Mouse (Mus musculus) intestine, embryonic 14.5 days (tissue): ENCODE measurements at regions not wholly inside any gene's neighbourhood (a gene's known extent, or its start where the extent isn't known, plus 50 kb on each side); places are given as distances from the start of the nearest gene placed in this dataset.
"Not testable (repeated sequence)": the region's sequence is repeated elsewhere in the genome, so short reads cannot be mapped to it uniquely, and the experiment has no call there.

ENCODE experiments used
- ATAC-seq: fragments of 200-750 bp; cut with Nextera tagmentation; replicated peaks from 2 replicates; pipeline ENCODE4 v1.8.0; 2017; ENCODE audit warnings: low read depth, moderate number of reproducible peaks, moderate TSS enrichment, moderate library complexity; ENCODE audit not compliant: low FRiP score, low TSS enrichment
- DNase-seq: peaks from one replicate; pipeline ENCODE4 v3.0.0-alpha.2; 2018; ENCODE audit warnings: low spot score
- H3K27ac ChIP-seq: fragments of 300-500 bp; sonication (generic); 2 replicates; pipeline ENCODE4 v1.5.1; 2014; ENCODE audit warnings: low read depth, mild to moderate bottlenecking, control low read depth
- H3K27me3 ChIP-seq: fragments of 300-500 bp; sonication (generic); replicated peaks from 2 replicates; pipeline ENCODE4 v1.6.1; 2014; ENCODE audit warnings: low read length, control low read depth; ENCODE audit not compliant: control insufficient read depth, insufficient read depth
- H3K36me3 ChIP-seq: fragments of 300-500 bp; sonication (generic); 2 replicates; pipeline ENCODE4 v1.6.1; 2014; ENCODE audit warnings: low read length, control low read depth; ENCODE audit not compliant: control insufficient read depth, insufficient read depth
- H3K4me1 ChIP-seq: fragments of 300-500 bp; sonication (generic); replicated peaks from 2 replicates; pipeline ENCODE4 v1.6.1; 2014; ENCODE audit warnings: low read length, control low read depth, mixed read lengths; ENCODE audit not compliant: control insufficient read depth, insufficient read depth
- H3K4me2 ChIP-seq: fragments of 300-500 bp; sonication (generic); 2 replicates; pipeline ENCODE4 v1.6.1; 2014; ENCODE audit warnings: low read length
- H3K4me3 ChIP-seq: fragments of 300-500 bp; sonication (generic); 2 replicates; pipeline ENCODE4 v1.5.1; 2014; ENCODE audit warnings: low read depth, low read length, control low read depth, mixed read lengths
- H3K9ac ChIP-seq: fragments of 300-500 bp; sonication (generic); 2 replicates; pipeline ENCODE4 v1.6.1; 2014; ENCODE audit warnings: mild to moderate bottlenecking, low read length
- H3K9me3 ChIP-seq: fragments of 300-500 bp; sonication (generic); 2 replicates; pipeline ENCODE4 v1.6.1; 2016; ENCODE audit warnings: low read length, control low read depth; ENCODE audit not compliant: control insufficient read depth
- WGBS: fragments of 180-500 bp; shearing (Covaris S2); extraction: QIAGEN DNeasy Blood & Tissue Kit; methylation state at CpG from one replicate; pipeline ENCODE4 v1.1.7; 2014; 5-methylcytosine and 5-hydroxymethylcytosine counted together

DNA sequence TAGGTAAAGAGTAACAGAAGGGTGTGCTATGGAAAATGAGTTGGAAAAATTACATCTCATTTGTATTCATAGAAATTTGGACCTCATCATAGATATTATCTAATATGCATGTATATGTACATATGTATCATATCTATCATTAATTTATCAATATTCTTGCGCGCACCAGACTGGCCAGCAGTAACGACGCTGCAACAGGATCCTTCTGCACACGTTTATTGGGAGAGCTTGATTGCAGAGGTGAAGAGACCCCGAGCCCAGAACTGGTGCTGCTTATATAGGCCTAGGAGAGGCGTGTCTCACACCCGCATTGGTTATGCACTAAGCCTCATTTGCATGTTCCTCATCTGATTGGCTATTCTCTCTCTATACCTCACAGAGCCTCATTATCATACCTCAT is 83.8 kb upstream of the Abca1 start:
- not testable (repeated sequence) for H3K27me3 ChIP-seq, H3K27ac ChIP-seq, H3K4me1 ChIP-seq, DNase-seq, H3K9ac ChIP-seq, H3K9me3 ChIP-seq, H3K36me3 ChIP-seq, H3K4me2 ChIP-seq, ATAC-seq, H3K4me3 ChIP-seq
- 93% methylated on average over 8 of the region's 8 CpGs for WGBS

DNA sequence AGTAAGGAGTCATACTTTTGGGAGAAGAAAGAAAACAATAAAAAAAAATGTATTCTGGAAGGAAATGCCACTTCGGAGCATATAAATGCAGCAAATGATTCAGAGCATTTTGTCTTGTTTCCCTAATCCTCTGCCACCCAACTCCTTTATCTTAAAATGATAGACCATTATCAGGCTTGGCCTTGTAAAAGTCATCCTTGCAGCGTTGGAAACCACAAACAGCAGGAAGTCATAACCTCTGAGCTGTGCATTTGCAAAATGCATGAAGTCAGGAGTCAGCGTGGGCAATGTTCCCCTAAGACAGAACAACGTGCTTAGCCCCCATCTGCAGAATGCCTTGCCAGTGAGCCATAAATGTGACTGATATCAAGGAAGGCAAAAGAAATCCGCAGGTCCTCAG is 80.2 kb upstream of the Abca1 start:
- H3K9ac ChIP-seq = no peak overlapping the region
- ATAC-seq = no peak
- no peaks in the 10 kb centered on the region for H3K9me3 ChIP-seq
- no peak overlapping the region for H3K4me2 ChIP-seq
- no peak overlapping the region for H3K4me3 ChIP-seq
- H3K27ac ChIP-seq = no peak overlapping the region
- no peaks in the 10 kb centered on the region for H3K27me3 ChIP-seq
- H3K36me3 ChIP-seq = no peaks in the 10 kb centered on the region
- no peak for DNase-seq
- 56% methylated on average over 5 of the region's 5 CpGs for WGBS
- no peaks in the 10 kb centered on the region for H3K4me1 ChIP-seq

DNA sequence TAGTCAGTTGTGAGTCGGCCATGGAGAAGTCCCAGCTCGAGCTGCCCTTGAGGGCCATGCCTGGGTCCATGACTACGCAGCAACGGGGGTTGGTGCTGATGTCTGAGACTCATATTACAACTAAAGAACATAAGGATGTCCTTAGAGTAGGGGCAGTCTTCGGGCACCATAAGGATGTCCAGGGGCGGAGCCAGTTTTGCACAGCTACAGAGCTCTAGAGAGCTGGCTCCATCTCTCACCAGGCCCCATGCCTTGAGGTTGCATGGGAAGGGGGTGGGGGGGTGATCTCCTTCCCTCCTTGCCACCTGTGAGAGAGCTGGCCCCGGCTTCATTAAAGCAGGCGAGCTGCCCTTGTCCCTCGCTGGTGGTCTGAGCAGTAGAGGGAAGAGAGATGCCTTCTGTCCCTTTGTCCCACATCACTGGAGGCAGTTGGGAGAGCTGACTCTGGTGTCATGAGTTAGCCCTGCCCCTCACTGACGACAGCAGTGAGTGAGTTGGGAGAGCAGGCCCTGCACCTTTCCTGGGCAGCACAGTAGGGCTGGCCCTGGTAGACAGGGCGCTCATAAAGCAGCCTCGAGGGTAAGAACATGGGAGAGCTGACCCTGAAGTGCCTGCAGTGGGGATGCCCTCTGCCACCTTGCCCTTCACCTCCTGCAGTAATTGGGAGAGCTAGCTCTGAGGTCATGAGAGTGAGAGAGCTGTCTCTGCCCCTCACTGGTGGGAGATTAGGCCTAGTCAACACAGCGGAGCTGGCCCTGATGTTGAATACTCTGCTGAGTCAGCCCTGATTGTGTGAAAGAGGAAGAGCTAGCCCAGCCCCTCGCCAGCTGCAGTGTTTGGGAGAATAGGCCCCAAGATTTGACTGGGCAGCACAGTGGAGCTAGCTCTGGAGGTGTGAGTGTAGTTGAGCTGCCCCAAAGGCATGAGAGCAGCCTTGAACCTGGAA is 78.9 kb upstream of the Abca1 start:
- H3K4me3 ChIP-seq = no peak overlapping the region
- H3K4me2 ChIP-seq = no peak overlapping the region
- no peaks in the 10 kb centered on the region for H3K36me3 ChIP-seq
- no peaks in the 10 kb centered on the region for H3K9me3 ChIP-seq
- no peak for DNase-seq
- no peaks in the 10 kb centered on the region for H3K4me1 ChIP-seq
- ATAC-seq = no peak
- H3K9ac ChIP-seq = no peak overlapping the region
- no peak overlapping the region for H3K27ac ChIP-seq
- 79% methylated on average over 14 of the region's 14 CpGs for WGBS
- no peaks in the 10 kb centered on the region for H3K27me3 ChIP-seq

DNA sequence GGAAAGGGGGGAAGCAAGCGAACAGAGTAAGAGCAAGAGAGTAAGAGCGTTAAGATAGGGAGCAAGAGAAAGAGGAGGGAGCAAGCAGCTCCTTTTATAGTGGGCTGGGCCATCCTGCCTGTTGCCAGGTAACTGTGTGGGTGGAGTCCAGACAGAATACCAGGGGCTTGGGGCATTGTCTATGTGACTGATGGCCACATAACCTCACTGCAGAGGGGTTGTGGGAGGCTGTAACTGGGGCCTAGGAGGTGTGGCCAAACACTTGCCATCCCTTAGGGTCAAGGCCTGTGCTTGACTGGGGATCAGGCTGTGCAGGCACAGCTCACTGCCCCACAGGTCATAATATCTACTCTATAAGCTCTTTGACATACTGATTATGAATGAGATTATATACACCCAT is 76.2 kb upstream of the Abca1 start:
- Histone ChIP-seq H3K4me2 (no peak overlapping the region), H3K4me1 (no peaks in the 10 kb centered on the region), H3K4me3 (no peak overlapping the region), H3K27me3 (no peaks in the 10 kb centered on the region), H3K36me3 (no peaks in the 10 kb centered on the region), H3K9ac (no peak overlapping the region), H3K9me3 (no peaks in the 10 kb centered on the region), H3K27ac (no peak overlapping the region)
- 38% methylated on average over 2 of the region's 2 CpGs for WGBS
- no peak for DNase-seq
- no peak for ATAC-seq

DNA sequence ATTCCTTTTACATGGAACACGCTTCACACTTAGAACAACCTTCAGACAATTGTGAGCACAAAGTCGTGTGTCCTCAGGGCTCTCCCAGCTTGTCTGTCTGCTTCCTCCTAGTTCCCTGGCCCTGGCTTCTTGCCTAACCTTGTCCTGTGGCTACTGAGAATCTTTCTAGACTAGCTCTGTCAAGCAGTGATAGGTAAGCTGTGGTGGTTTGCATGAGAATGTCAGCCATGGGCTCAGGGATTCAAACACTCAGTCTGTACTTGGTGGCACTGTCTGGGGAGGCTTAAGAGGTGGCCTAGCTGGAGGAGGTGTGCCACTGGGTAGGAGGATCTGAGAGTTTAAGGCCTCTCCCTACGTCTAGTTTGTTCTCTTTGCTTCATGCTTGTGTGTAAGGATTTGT is 72.7 kb upstream of the Abca1 start:
- no peaks in the 10 kb centered on the region for H3K9me3 ChIP-seq
- ATAC-seq (no peak), DNase-seq (no peak)
- no peak overlapping the region for H3K4me2 ChIP-seq
- H3K4me3 ChIP-seq = no peak overlapping the region
- 0 out of 2 replicates have a peak, but pooled peaks cover 4% of the 10 kb centered on the region for H3K4me1 ChIP-seq
- no peak overlapping the region for H3K27ac ChIP-seq
- 73% methylated on average over 3 of the region's 3 CpGs for WGBS
- H3K36me3 ChIP-seq = no peaks in the 10 kb centered on the region
- H3K9ac ChIP-seq = no peak overlapping the region
- no peaks in the 10 kb centered on the region for H3K27me3 ChIP-seq

DNA sequence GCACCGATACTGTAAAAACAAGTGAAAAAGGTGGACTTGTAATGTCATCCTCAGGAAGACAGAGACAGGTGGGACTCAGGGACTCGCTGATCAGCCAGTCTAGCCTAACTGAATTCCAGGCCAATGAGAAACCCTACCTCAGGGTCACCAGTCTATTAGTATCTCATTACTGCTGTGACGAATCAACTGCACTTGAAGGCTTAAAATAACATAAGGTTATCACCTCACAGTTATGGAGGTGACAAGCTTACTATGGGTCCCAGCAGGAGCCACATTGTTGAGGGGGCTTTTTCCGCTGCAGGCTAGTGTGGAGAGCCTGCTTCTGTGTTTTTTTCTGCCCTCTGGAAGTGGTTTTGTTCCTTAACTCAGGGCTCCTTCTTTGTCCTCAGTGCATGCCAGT is 72.2 kb upstream of the Abca1 start:
- H3K27me3 ChIP-seq = no peaks in the 10 kb centered on the region
- DNase-seq (no peak), ATAC-seq (no peak)
- no peak overlapping the region for H3K4me3 ChIP-seq
- H3K36me3 ChIP-seq = no peaks in the 10 kb centered on the region
- H3K9ac ChIP-seq = no peak overlapping the region
- no peak overlapping the region for H3K4me2 ChIP-seq
- H3K4me1 ChIP-seq = 0 out of 2 replicates have a peak, but pooled peaks cover 4% of the 10 kb centered on the region
- no peaks in the 10 kb centered on the region for H3K9me3 ChIP-seq
- 71% methylated on average over 4 of the region's 4 CpGs for WGBS
- no peak overlapping the region for H3K27ac ChIP-seq

DNA sequence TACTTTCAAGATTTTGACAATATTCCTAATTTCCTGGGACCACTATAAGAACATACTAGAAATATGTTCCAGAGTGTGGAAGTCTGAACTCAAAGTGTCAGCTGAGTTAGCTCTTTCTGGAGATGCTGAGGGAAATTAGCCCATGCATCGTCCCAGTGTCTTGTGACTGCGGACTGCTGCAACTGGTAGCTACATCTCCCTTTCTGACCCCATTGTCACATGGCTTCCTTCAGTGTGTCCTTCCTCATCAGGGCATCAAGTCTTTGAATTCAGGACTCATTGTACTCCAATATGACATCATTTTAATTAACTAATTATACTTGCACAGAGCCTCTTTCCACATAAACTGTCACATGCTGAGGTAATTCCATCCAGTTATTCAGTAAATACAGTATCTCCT is 71.4 kb upstream of the Abca1 start:
- ATAC-seq (no peak), DNase-seq (no peak)
- 0 out of 2 replicates have a peak, but pooled peaks cover 4% of the 10 kb centered on the region for H3K4me1 ChIP-seq
- no peaks in the 10 kb centered on the region for H3K36me3 ChIP-seq
- no peaks in the 10 kb centered on the region for H3K9me3 ChIP-seq
- 86% methylated on average over 2 of the region's 2 CpGs for WGBS
- H3K27me3 ChIP-seq = no peaks in the 10 kb centered on the region
- no peak overlapping the region for H3K4me2 ChIP-seq
- H3K4me3 ChIP-seq = no peak overlapping the region
- H3K27ac ChIP-seq = no peak overlapping the region
- H3K9ac ChIP-seq = no peak overlapping the region

DNA sequence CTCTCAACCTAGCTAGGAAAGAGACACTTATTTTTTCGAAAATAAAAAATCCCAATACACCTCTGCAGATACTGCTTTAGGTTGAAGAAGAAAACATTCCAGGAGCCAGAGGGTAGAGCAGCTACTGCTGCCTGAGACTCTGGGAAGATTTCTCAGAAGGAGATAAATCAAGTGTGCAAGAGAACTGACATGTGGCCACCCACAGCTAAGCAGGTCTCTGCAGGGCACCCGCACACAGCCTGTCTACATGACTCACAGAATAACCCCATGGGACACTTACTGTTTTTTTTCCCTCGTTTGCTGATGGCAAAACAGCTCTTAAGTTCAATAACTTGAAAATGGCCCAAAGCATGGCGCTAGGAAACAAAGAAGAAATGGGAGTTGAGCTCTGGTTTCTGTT is 68.7 kb upstream of the Abca1 start:
- 39% methylated on average over 4 of the region's 4 CpGs for WGBS

DNA sequence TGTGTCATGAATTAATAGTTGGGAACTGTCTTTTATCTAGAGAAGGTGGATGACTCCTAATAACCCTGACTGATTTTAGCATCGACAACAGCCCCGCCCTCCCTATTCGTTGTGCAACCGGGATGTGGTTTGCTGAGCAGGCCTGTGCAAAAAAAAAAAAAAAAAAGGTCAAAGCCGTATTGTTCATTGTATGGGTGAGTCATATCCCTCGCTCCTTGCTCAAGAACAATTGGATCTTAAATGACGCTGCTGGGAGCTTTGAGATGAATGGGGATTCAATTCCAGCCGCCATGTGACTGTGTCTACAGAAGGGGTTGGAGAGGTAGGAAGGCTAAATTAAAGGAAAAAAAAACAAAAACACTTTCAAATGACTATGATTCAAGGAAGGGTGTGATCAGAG is 68.1 kb upstream of the Abca1 start:
- H3K27ac ChIP-seq = no peak overlapping the region
- H3K9me3 ChIP-seq = no peaks in the 10 kb centered on the region
- H3K4me3 ChIP-seq = no peak overlapping the region
- WGBS = 63% methylated on average over 8 of the region's 8 CpGs
- no peak for ATAC-seq
- no peaks in the 10 kb centered on the region for H3K36me3 ChIP-seq
- 0 out of 2 replicates have a peak, but pooled peaks cover 4% of the 10 kb centered on the region for H3K4me1 ChIP-seq
- no peak overlapping the region for H3K4me2 ChIP-seq
- no peaks in the 10 kb centered on the region for H3K27me3 ChIP-seq
- no peak overlapping the region for H3K9ac ChIP-seq
- DNase-seq = no peak

More for the DNA sequence above, 68.7 kb upstream of the Abca1 start:
- Histone ChIP-seq H3K9me3 (no peaks in the 10 kb centered on the region), H3K4me1 (0 out of 2 replicates have a peak, but pooled peaks cover 4% of the 10 kb centered on the region), H3K9ac (no peak overlapping the region), H3K27me3 (no peaks in the 10 kb centered on the region), H3K36me3 (no peaks in the 10 kb centered on the region), H3K4me3 (no peak overlapping the region), H3K4me2 (no peak overlapping the region), H3K27ac (no peak overlapping the region)
- no peak for ATAC-seq
- no peak for DNase-seq
